Mouse (Mus musculus) CD8-positive naive resting alpha-beta T cell, adult 2 months (primary cell): ENCODE results near the gene Kat7.

Experiments used
- DNase-seq, 2 experiments: peaks; one replicate each; pipeline ENCODE4 v3.0.0; 2022; ENCODE audit warnings: low read depth in 2 of 2, low spot score in 2 of 2

The Kat7 gene

GRCm38 (mm10) chr11:95334448-95335060 is 24.5 kb upstream of the Kat7 start:
- no peak for DNase-seq

GRCm38 (mm10) chr11:95333805-95334204 is 23.8 kb upstream of the Kat7 start:
- DNase-seq, result no peak

- DNase-seq, result no peak
Measured at GRCm38 (mm10) chr11:95333209-95333608, 23.2 kb upstream of the Kat7 start.

GRCm38 (mm10) chr11:95330662-95331061 is 20.6 kb upstream of the Kat7 start:
- DNase-seq, result no peak

GRCm38 (mm10) chr11:95328629-95329028 is 18.6 kb upstream of the Kat7 start:
- no peak for DNase-seq

- DNase-seq, result no peak
Measured at GRCm38 (mm10) chr11:95326243-95326642, 16.2 kb upstream of the Kat7 start.

- no peak for DNase-seq
Measured at GRCm38 (mm10) chr11:95325832-95326231, 15.8 kb upstream of the Kat7 start.

- no peak for DNase-seq
Measured at GRCm38 (mm10) chr11:95324181-95324580, 14.1 kb upstream of the Kat7 start.

- DNase-seq, result no peak
Measured at GRCm38 (mm10) chr11:95320010-95320409, 10.0 kb upstream of the Kat7 start.

- no peak for DNase-seq
Measured at GRCm38 (mm10) chr11:95319506-95319905, 9.5 kb upstream of the Kat7 start.

GRCm38 (mm10) chr11:95318116-95318515 is 8.1 kb upstream of the Kat7 start:
- DNase-seq, result no peak

GRCm38 (mm10) chr11:95315215-95315955 is 5.3 kb upstream of the Kat7 start:
- DNase-seq, result no peak

GRCm38 (mm10) chr11:95311425-95311807 is 1.4 kb upstream of the Kat7 start:
- no peak for DNase-seq

GRCm38 (mm10) chr11:95310648-95311424 is 790 bp upstream of the Kat7 start:
- DNase-seq, result no peak

GRCm38 (mm10) chr11:95309510-95310006 is 488 bp downstream of the Kat7 start:
- DNase-seq, result peak; percentile 92 to 93

- no peak for DNase-seq
Measured at GRCm38 (mm10) chr11:95307526-95307925, 2.5 kb downstream of the Kat7 start.

GRCm38 (mm10) chr11:95305600-95305999 is 4.4 kb downstream of the Kat7 start:
- DNase-seq, result peak in 1 of 2 experiments; percentile 11

- DNase-seq, result no peak
Measured at GRCm38 (mm10) chr11:95301772-95302171, 8.3 kb downstream of the Kat7 start.

GRCm38 (mm10) chr11:95299886-95300285 is 10.2 kb downstream of the Kat7 start:
- no peak for DNase-seq

GRCm38 (mm10) chr11:95298146-95298545 is 11.9 kb downstream of the Kat7 start:
- no peak for DNase-seq

- no peak for DNase-seq
Measured at GRCm38 (mm10) chr11:95295736-95296135, 14.3 kb downstream of the Kat7 start.
